Mouse (Mus musculus) heart, adult 2 months (tissue): ENCODE measurements around the gene Fgfr2. TPM values are rescaled to one million over a fixed set of nuclear protein-coding genes. Genes with fewer than 3 reads are reported as not detected.
A peak's percentile ranks its signal among the peaks of the same experiment; 100 is the strongest.

Experiments used
- DNase-seq, 2 experiments: peaks; one replicate each; pipeline ENCODE4 v3.0.0; 2021
- H3K27ac ChIP-seq: fragments of 200-600 bp; 2 replicates; pipeline ENCODE4 v1.8.1; 2022
- H3K27me3 ChIP-seq: fragments of 200-500 bp; 2 replicates; pipeline ENCODE4 v1.6.1; 2012; ENCODE audit warnings: mild to moderate bottlenecking, low read length, inconsistent platforms, mixed read lengths; ENCODE audit not compliant: control insufficient read depth, insufficient read depth
- H3K36me3 ChIP-seq: fragments of 200-500 bp; 2 replicates; pipeline ENCODE4 v1.6.1; 2012; ENCODE audit warnings: low read length, inconsistent platforms; ENCODE audit not compliant: control insufficient read depth, insufficient read depth
- H3K4me1 ChIP-seq: fragments of 200-500 bp; 2 replicates; pipeline ENCODE4 v1.6.1; 2011; ENCODE audit warnings: low read length; ENCODE audit not compliant: control insufficient read depth, insufficient read depth
- H3K4me3 ChIP-seq: fragments of 200-600 bp; 2 replicates; pipeline ENCODE4 v1.8.1; 2022
- H3K79me2 ChIP-seq: fragments of 200-500 bp; replicated peaks from 2 replicates; pipeline ENCODE4 v1.6.1; 2012; ENCODE audit warnings: mild to moderate bottlenecking, inconsistent platforms, low read length, moderate library complexity, mixed read lengths; ENCODE audit not compliant: control insufficient read depth, insufficient read depth
- H3K9ac ChIP-seq: fragments of 200-500 bp; 2 replicates; pipeline ENCODE4 v1.6.1; 2012; ENCODE audit warnings: low read depth, mild to moderate bottlenecking, control low read depth, inconsistent platforms, low read length, mixed read lengths
- CTCF ChIP-seq: fragments of 200-600 bp; IDR thresholded peaks from 2 replicates; pipeline ENCODE4 v1.8.1; 2022; ENCODE audit warnings: antibody characterized with exemption, mild to moderate bottlenecking, moderate library complexity
- EP300 ChIP-seq: fragments of 200-500 bp; IDR thresholded peaks from 2 replicates; pipeline ENCODE4 v1.6.1; 2011; ENCODE audit warnings: low read depth, low read length, control low read depth; ENCODE audit not compliant: insufficient read depth
- POLR2A ChIP-seq: fragments of 200-500 bp; IDR thresholded peaks from 2 replicates; pipeline ENCODE4 v1.6.1; 2011; ENCODE audit warnings: mild to moderate bottlenecking, low read depth, low read length, control low read depth; ENCODE audit not compliant: insufficient read depth
- whole genome bisulfite sequencing: fragments of 180-500 bp; shearing (Covaris S2); methylation state at CpG from one replicate; pipeline ENCODE4 v1.1.7; 2018; 5-methylcytosine and 5-hydroxymethylcytosine counted together
- intact Hi-C: fragments of 180-260 bp; cut with DNase I; formaldehyde crosslinking; loops from one replicate; pipeline ENCODE4 v1.15.1; 2025
- polyA plus RNA-seq: library from polyadenylated mRNA; depleted of rRNA; stranded (reverse); fragments of >200 nt; gene quantifications from 2 replicates; pipeline ENCODE4 v1.2.3, GENCODE M21; 2012
- total RNA-seq, 2 experiments: library from RNA; stranded (reverse); gene quantifications; 2 replicates each; pipeline ENCODE4 v1.2.3; 2021

The Fgfr2 gene
- total and polyA plus RNA-seq, 3 experiments = 1.1 to 2.0 (median 1.3) TPM

DNA sequence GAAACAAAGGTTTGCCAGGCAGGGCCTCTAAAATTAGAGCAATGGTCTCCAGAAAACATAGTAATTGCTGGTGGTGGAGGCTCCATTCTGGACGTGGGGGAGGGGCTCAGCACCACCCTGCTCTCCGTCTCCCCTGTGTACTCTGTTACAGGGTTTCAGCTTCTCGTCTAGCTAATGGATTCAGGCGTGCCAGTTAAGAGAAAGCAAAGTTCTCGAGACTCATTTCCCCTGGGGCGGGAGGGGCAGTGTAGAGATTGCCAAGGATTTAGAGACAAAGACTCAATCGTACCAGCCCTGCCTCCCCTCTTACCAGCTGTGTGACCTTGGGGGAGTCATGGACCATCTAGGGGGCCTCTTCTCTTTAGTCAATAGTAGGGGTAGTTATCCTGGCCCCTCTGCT is 2473.9 kb downstream of the Fgfr2 start:
- H3K79me2 ChIP-seq = peaks cover 9% of the 10 kb centered on the region
- peak in 1 of 2 experiments; percentile 58 for DNase-seq
- peaks cover 31% of the 10 kb centered on the region for H3K36me3 ChIP-seq
- no peaks in the 10 kb centered on the region for H3K27me3 ChIP-seq
- H3K4me3 ChIP-seq = no peak overlapping the region
- TF ChIP-seq EP300 = no peak
- no peak for TF ChIP-seq CTCF
- no peak for TF ChIP-seq POLR2A
- peaks cover 48% of the 10 kb centered on the region for H3K4me1 ChIP-seq
- WGBS = 22% methylated on average over 7 of the region's 7 CpGs
- intact Hi-C loops = loop anchor here (5.0 kb wide), 1 partner anchor 102 kb away; no protein-coding TSS in a partner anchor
- H3K9ac ChIP-seq = peak overlapping the region; percentile 10; the same call in 1 of the 2 replicates
- peak overlapping the region; percentile 47 for H3K27ac ChIP-seq

DNA sequence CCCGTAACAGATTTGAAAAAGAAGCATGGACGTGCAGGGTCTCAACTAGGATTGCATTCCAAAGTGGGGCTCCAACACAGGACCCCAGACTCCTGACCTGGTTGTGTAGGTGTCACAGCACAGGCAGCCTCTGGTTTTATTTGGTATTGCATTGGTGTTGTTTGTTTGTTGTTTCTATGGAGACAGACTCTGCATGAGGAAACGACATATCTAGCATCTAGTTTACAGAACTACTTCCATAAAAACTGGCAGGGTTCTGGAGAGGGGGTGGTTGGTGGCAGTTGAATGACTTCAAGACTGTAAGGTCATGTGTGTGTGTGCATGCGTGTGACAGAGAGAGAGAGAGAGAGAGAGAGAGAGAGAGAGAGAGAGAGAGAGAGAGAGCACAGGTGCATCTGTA is 2475.1 kb downstream of the Fgfr2 start:
- Histone ChIP-seq H3K27me3 (no peaks in the 10 kb centered on the region), H3K4me1 (peaks cover 38% of the 10 kb centered on the region), H3K36me3 (peaks cover 23% of the 10 kb centered on the region), H3K4me3 (peak overlapping the region; percentile 86; the same call in 1 of the 2 replicates), H3K9ac (no peak overlapping the region), H3K27ac (peak overlapping the region; percentile 96), H3K79me2 (peaks cover 9% of the 10 kb centered on the region)
- no peak for TF ChIP-seq EP300
- peak; percentile 27; the same call in 1 of the 2 replicates for TF ChIP-seq CTCF
- DNase-seq = no peak
- intact Hi-C loops = loop anchor here (5.0 kb wide), 1 partner anchor 101 kb away; no protein-coding TSS in a partner anchor
- 37% methylated on average over 4 of the region's 4 CpGs for WGBS

DNA sequence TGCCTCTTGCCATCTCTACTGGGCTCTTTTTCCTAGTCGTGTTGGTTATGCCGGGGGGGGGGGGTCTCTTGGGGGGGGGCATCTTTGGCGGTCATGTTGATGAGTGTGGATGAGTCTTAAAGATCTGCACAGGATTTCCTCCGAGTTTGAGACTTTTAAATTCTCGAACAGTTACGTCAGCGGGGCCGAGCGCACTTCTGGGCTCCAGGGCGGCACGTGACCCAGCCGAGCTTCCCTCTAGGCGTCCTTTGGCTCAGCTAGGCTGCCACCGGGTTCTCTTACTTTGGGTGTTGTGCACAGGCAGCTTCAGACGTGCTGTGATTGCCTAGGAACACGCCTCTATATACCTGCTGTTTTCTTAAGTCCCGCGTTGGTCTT is 2476.4 kb downstream of the Fgfr2 start:
- H3K36me3 ChIP-seq = peaks cover 19% of the 10 kb centered on the region
- peak overlapping the region; percentile 83 for H3K9ac ChIP-seq
- under 1% methylated on average over 18 of the region's 18 CpGs for whole genome bisulfite sequencing
- no peaks in the 10 kb centered on the region for H3K27me3 ChIP-seq
- peak; percentile 83 to 90 for DNase-seq
- peaks cover 34% of the 10 kb centered on the region for H3K4me1 ChIP-seq
- intact Hi-C loops = loop anchor here (1.0 to 5.0 kb wide), 2 partner anchors 25 to 99 kb away; no protein-coding TSS in a partner anchor
- peaks cover 5% of the 10 kb centered on the region for H3K79me2 ChIP-seq
- H3K4me3 ChIP-seq = peak overlapping the region; percentile 86
- TF ChIP-seq CTCF = no peak
- TF ChIP-seq EP300 = peak; percentile 54; the same call in 1 of the 2 replicates
- TF ChIP-seq POLR2A = peak; percentile 71
- peak overlapping the region; percentile 96 for H3K27ac ChIP-seq

DNA sequence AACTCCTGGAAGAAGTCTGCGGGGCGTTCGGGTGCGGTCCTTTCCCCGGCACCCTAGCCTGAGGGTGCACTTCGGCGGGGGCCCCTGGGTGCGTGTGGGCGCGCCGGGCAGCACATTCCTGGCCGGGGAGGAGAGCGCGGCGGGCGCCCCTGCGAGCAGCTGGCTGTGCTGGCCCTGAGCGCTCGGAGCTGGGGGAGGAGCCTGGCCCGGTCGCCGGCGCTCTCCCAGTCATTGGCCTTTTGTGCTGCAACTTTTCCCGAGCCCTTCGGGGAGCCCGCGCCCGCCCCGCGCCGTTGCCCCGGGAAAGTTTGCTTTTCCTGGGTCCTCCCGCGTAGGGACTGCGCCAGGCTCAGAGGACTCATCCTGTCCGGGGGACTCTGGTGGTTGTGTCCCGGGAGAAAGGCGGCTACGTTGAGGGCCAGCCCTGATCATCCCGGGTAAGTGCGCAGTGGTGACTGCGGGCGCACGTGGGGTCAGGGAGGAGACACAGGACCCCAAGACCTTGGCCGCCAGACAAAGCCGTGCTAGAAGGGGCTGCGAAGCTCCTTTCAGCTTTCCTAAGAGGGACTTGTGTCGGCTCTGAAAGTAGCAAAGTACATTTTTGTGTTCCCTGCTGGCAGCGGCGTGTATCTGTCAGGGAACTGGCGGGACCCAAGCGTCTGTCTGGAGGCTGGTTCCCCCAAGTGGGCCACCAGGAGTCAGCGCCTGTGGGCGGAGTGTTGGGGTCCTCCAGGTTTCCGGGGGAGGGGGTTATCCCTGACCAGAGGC is 2477.0 kb downstream of the Fgfr2 start:
- Histone ChIP-seq H3K9ac (peak overlapping the region; percentile 83), H3K27me3 (no peaks in the 10 kb centered on the region), H3K4me1 (peaks cover 34% of the 10 kb centered on the region), H3K36me3 (peaks cover 19% of the 10 kb centered on the region), H3K4me3 (peak overlapping the region; percentile 86), H3K27ac (peak overlapping the region; percentile 96), H3K79me2 (peaks cover 4% of the 10 kb centered on the region)
- DNase-seq = peak; percentile 90 to 91
- TF ChIP-seq POLR2A (no peak), CTCF (peak; percentile 31), EP300 (no peak)
- intact Hi-C loops = loop anchor here (1.0 to 5.0 kb wide), 2 partner anchors 25 to 99 kb away; no protein-coding TSS in a partner anchor
- WGBS = under 1% methylated on average over 53 of the region's 55 CpGs

DNA sequence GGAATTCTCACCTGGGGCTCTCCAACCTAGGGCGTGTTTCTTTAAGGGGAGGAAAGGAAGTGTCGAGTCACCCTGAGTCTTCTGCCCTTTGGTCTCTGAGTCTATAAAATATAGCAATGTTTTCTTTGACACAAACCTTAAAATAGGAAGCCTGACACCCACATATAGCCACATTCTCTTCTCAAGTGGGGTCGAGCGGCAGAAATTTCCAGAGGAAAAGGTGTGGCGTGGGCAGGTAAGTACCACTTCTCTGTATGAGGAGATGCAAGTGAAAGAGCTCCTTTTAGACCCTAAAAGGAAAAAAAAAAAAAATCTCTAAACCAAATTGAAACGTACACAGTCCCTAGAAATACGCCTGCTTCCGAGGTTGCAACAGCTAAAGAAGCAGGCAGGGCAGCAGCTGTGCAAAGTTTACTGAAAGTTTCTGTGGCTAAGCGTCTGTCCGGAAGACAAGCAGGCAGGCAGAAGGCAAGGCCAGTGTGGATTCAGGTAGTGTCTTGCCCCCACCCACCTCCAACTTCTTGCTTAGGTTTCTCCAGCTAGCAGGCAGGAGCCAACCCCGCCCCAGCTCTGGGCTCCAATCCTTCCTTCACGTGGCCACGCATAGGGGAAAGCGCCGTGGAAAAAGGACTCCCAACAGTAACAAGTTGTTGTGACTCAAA is 2477.7 kb downstream of the Fgfr2 start:
- 16% methylated on average over 15 of the region's 15 CpGs for WGBS
- peaks cover 4% of the 10 kb centered on the region for H3K79me2 ChIP-seq
- H3K9ac ChIP-seq = peak overlapping the region; percentile 83
- no peaks in the 10 kb centered on the region for H3K27me3 ChIP-seq
- peak overlapping the region; percentile 96 for H3K27ac ChIP-seq
- TF ChIP-seq POLR2A (no peak), EP300 (no peak), CTCF (no peak)
- no peak for DNase-seq
- H3K4me3 ChIP-seq = peak overlapping the region; percentile 86
- H3K4me1 ChIP-seq = peaks cover 32% of the 10 kb centered on the region
- intact Hi-C loops = loop anchor here (5.0 kb wide), 1 partner anchor 98 kb away; no protein-coding TSS in a partner anchor
- peaks cover 19% of the 10 kb centered on the region for H3K36me3 ChIP-seq
